Mouse (Mus musculus) E14TG2a.4 (cell line): Measurements from ENCODE around the gene Abca17.

Experiments
- CTCF ChIP-seq: conservative IDR thresholded peaks from 2 replicates; pipeline ENCODE4 v1.5.1; 2014; ENCODE audit warnings: low read length
- NANOG ChIP-seq: IDR thresholded peaks from 2 replicates; pipeline ENCODE4 v1.6.1; 2014; ENCODE audit warnings: borderline replicate concordance, low read length, mixed read lengths
- POU5F1 ChIP-seq: IDR thresholded peaks from 2 replicates; pipeline ENCODE4 v1.6.1; 2014; ENCODE audit warnings: low read length, borderline replicate concordance

GRCm38 (mm10) chr17:24288477-24288876 lies 62.4 kb downstream of the Abca17 start:
- TF ChIP-seq CTCF = no peak
- no peak for TF ChIP-seq POU5F1
- TF ChIP-seq NANOG = no peak
